In the genomic region with DNA sequence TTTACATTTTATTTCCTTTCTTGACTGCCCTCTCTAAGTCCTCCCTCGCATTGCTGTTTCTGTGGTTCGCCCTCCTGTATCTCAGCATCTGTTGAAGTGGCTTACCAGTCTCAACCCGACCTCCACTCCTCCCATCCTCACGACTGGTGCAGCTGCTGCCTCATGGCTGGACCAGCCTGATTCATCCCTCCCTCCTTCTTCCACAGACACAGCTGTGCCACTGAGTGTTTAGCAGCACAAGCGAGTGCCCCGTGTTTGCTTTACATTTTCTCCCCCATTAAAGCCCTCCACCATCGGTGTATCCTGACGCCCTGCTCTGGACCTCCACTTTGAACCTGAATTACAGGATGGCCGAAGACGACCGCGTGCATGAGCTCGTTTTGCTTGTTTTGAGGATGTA, we compare ENCODE assay signal across 29 mouse cellular contexts.
"Had no signal": no experiment of that assay in that cellular context is flagged by ENCODE, and none has a peak within 500 bp of the region (broad histone marks: within the 10 kb centered on the region; RNA-seq: fewer than 3 reads in every experiment).

No protein-coding gene starts in this region.

- H3K4me2 ChIP-seq: limb, embryonic 12.5 days; limb, embryonic 13.5 days; limb, embryonic 15.5 days; liver, embryonic 11.5 days; liver, embryonic 12.5 days; liver, embryonic 13.5 days; liver, embryonic 15.5 days; lung, embryonic 14.5 days; lung, embryonic 15.5 days; midbrain, embryonic 11.5 days; midbrain, embryonic 12.5 days; midbrain, embryonic 13.5 days; midbrain, embryonic 15.5 days; neural tube, embryonic 12.5 days had no signal

- H3K36me3 ChIP-seq: limb, embryonic 10.5 days; limb, embryonic 12.5 days; limb, embryonic 13.5 days; limb, embryonic 15.5 days; liver, embryonic 12.5 days; liver, embryonic 13.5 days; liver, embryonic 15.5 days; lung, embryonic 15.5 days; midbrain, embryonic 10.5 days; midbrain, embryonic 12.5 days; midbrain, embryonic 13.5 days; midbrain, embryonic 15.5 days; neural tube, embryonic 12.5 days had no signal

- DNase-seq: left cerebral cortex, postnatal 4 days; liver; liver, embryonic 13.5 days; liver, postnatal 0 days; lung, adult 18-20 months; lung, adult 2 months; lung, embryonic 14.5 days; lung, postnatal 10 days; lung, postnatal 14 days; lung, postnatal 36 days; lung, postnatal 4 days; midbrain, embryonic 14.5 days had no signal

- H3K4me3 ChIP-seq: limb, embryonic 10.5 days; limb, embryonic 12.5 days; limb, embryonic 13.5 days; limb, embryonic 15.5 days; liver, embryonic 12.5 days; liver, embryonic 13.5 days; liver, embryonic 15.5 days; lung, embryonic 15.5 days; megakaryocyte, embryonic 14.5 days; midbrain, embryonic 10.5 days; midbrain, embryonic 12.5 days; midbrain, embryonic 13.5 days; midbrain, embryonic 15.5 days; neural tube, embryonic 12.5 days had no signal

- H3K27me3 ChIP-seq: limb, embryonic 12.5 days; limb, embryonic 13.5 days; limb, embryonic 15.5 days; liver, embryonic 12.5 days; liver, embryonic 13.5 days; liver, embryonic 15.5 days; lung, embryonic 15.5 days; megakaryocyte, embryonic 14.5 days; midbrain, embryonic 12.5 days; midbrain, embryonic 13.5 days; midbrain, embryonic 15.5 days; neural tube, embryonic 12.5 days had no signal

- ATAC-seq: liver, embryonic 12.5 days; liver, postnatal 0 days; lung, postnatal 0 days; midbrain, embryonic 13.5 days; midbrain, embryonic 15.5 days; midbrain, embryonic 16.5 days had no signal
